Mouse (Mus musculus) lung, embryonic 14.5 days (tissue): Measurements from ENCODE around the gene Pak1. TPM values are rescaled to one million over a fixed set of nuclear protein-coding genes. Genes with fewer than 3 reads are reported as not detected.

Source experiments
- ATAC-seq: fragments of 200-750 bp; cut with Nextera tagmentation; 2 replicates; pipeline ENCODE4 v1.8.0; 2017; ENCODE audit warnings: mild to moderate bottlenecking, moderate TSS enrichment, moderate library complexity; ENCODE audit not compliant: insufficient read depth
- DNase-seq: peaks from one replicate; pipeline ENCODE4 v3.0.0-alpha.2; 2015
- H3K27ac ChIP-seq: fragments of 300-500 bp; sonication (generic); 2 replicates; pipeline ENCODE4 v1.5.1; 2014; ENCODE audit warnings: low read depth, mild to moderate bottlenecking, moderate library complexity
- H3K27me3 ChIP-seq: fragments of 300-500 bp; sonication (generic); 2 replicates; pipeline ENCODE4 v1.6.1; 2014; ENCODE audit warnings: low read length, control low read depth; ENCODE audit not compliant: insufficient read depth
- H3K36me3 ChIP-seq: fragments of 300-500 bp; sonication (generic); 2 replicates; pipeline ENCODE4 v1.6.1; 2014; ENCODE audit warnings: control low read depth; ENCODE audit not compliant: insufficient read depth
- H3K4me1 ChIP-seq: fragments of 300-500 bp; sonication (generic); 2 replicates; pipeline ENCODE4 v1.6.1; 2014; ENCODE audit warnings: antibody characterized with exemption, control low read depth; ENCODE audit not compliant: insufficient read depth
- H3K4me2 ChIP-seq: fragments of 300-500 bp; sonication (generic); 2 replicates; pipeline ENCODE4 v1.6.1; 2014; ENCODE audit warnings: mild to moderate bottlenecking
- H3K4me3 ChIP-seq: fragments of 300-500 bp; sonication (generic); 2 replicates; pipeline ENCODE4 v1.5.1; 2014; ENCODE audit warnings: low read depth, low read length
- H3K9ac ChIP-seq: fragments of 300-500 bp; sonication (generic); 2 replicates; pipeline ENCODE4 v1.6.1; 2014
- H3K9me3 ChIP-seq: fragments of 300-500 bp; sonication (generic); 2 replicates; pipeline ENCODE4 v1.6.1; 2016; ENCODE audit warnings: low read depth, low read length, control low read depth
- CTCF ChIP-seq: IDR thresholded peaks from 2 replicates; pipeline ENCODE4 v1.5.1; 2016; ENCODE audit warnings: antibody characterized with exemption, low read depth
- WGBS: fragments of 180-500 bp; shearing (Covaris S2); extraction: QIAGEN DNeasy Blood & Tissue Kit; methylation state at CpG from one replicate; pipeline ENCODE4 v1.1.7; 2014; 5-methylcytosine and 5-hydroxymethylcytosine counted together
- polyA plus RNA-seq: library from polyadenylated mRNA; unstranded; fragments of >200 nt; fragmentation: Nextera tagmentation; extraction: Ambion mirVana; gene quantifications from 2 replicates; pipeline ENCODE4 v1.2.1, GENCODE M21; 2014

Gene Pak1
- polyA plus RNA-seq, 1 experiment from 2014 or later: 19.2 TPM

- TF ChIP-seq CTCF: no peak
- H3K9me3 ChIP-seq: no peaks in the 10 kb centered on the region
- ATAC-seq: no peak
- no peak overlapping the region for H3K27ac ChIP-seq
- WGBS: 84% methylated on average over 1 of the region's 1 CpGs
- no peaks in the 10 kb centered on the region for H3K27me3 ChIP-seq
- H3K4me3 ChIP-seq: no peak overlapping the region
- H3K4me2 ChIP-seq: no peak overlapping the region
- no peaks in the 10 kb centered on the region for H3K4me1 ChIP-seq
- no peak for DNase-seq
- H3K9ac ChIP-seq: no peak overlapping the region
- no peaks in the 10 kb centered on the region for H3K36me3 ChIP-seq
Observed at GRCm38 (mm10) chr7:97780222-97780621, 8.1 kb upstream of the Pak1 start.

DNA sequence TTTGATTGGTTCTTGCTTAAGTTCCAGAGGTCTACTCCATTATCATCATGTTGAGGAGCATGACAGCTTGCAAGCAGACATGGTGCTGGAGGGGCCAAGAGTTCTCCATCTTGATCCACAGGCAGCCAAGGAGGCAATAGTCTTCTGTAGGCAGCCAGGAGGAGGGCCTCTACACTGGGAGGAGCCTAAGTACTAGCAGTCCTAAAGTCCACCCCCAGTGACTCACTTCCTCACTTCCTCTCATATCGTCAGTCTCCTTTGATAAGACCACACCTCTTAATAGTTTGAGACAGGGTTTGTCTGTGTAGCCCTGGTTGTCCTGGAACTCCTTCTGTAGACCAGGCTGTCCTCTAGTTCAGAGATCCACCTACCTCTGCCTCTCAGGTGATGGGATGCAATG, 7.5 kb upstream of the Pak1 start:
- H3K4me2 ChIP-seq: no peak overlapping the region
- H3K27me3 ChIP-seq: no peaks in the 10 kb centered on the region
- DNase-seq (no peak), ATAC-seq (no peak)
- WGBS: 41% methylated on average over 1 of the region's 1 CpGs
- no peaks in the 10 kb centered on the region for H3K4me1 ChIP-seq
- no peak for TF ChIP-seq CTCF
- H3K4me3 ChIP-seq: no peak overlapping the region
- no peaks in the 10 kb centered on the region for H3K9me3 ChIP-seq
- H3K36me3 ChIP-seq: no peaks in the 10 kb centered on the region
- no peak overlapping the region for H3K9ac ChIP-seq
- no peak overlapping the region for H3K27ac ChIP-seq

DNA sequence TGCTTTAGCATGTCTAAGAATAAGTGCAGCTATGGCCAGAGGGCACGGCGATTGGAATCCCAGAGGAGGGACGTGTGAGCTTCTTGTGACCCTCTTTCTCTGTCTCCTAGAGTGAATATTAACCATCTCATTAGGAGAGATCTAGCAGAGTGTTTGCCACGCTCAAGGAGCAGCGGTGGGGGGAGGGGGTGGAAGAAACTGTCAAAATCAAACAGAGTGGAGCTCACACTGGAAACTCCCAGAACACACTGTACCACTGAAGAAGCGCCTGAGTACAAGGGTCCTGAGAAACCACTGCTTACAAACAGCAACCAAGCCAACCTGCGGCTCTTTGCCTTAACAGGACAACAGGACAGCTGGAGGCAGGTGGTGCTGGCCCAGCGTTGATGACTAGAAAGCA, 6.8 kb upstream of the Pak1 start:
- H3K27ac ChIP-seq: no peak overlapping the region

DNA sequence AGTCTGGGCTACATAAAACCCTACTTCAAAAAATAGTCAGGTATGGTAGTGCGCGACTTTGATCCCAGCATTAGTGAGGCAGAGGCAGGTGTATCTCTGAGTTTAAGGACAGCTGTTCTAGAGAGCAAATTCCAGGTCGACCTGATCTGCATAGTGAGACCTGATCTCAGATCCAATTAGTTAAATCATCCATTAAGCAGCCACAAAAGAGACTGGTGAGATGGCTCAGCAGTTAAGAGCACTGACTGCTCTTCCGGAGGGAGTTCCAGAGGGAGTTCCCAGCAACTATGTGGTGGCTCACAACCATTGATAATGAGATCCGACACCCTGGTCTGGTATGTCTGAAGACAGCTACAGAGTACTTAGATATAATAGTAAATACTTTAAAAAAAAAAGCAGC, 4.8 kb upstream of the Pak1 start:
- no peak overlapping the region for H3K9ac ChIP-seq
- H3K27ac ChIP-seq: no peak overlapping the region
- no peak overlapping the region for H3K4me3 ChIP-seq
- H3K4me1 ChIP-seq: no peaks in the 10 kb centered on the region
- WGBS: 63% methylated on average over 5 of the region's 5 CpGs
- no peak overlapping the region for H3K4me2 ChIP-seq
- H3K27me3 ChIP-seq: 0 out of 2 replicates have a peak, but pooled peaks cover 7% of the 10 kb centered on the region
- ATAC-seq (no peak), DNase-seq (no peak)
- TF ChIP-seq CTCF: no peak
- no peaks in the 10 kb centered on the region for H3K9me3 ChIP-seq
- H3K36me3 ChIP-seq: no peaks in the 10 kb centered on the region

More for the DNA sequence above, 6.8 kb upstream of the Pak1 start:
- DNase-seq: no peak
- no peak overlapping the region for H3K9ac ChIP-seq
- no peaks in the 10 kb centered on the region for H3K9me3 ChIP-seq
- WGBS: 60% methylated on average over 8 of the region's 8 CpGs
- H3K36me3 ChIP-seq: no peaks in the 10 kb centered on the region
- no peak for ATAC-seq
- no peaks in the 10 kb centered on the region for H3K4me1 ChIP-seq
- H3K27me3 ChIP-seq: no peaks in the 10 kb centered on the region
- H3K4me2 ChIP-seq: no peak overlapping the region
- no peak for TF ChIP-seq CTCF
- no peak overlapping the region for H3K4me3 ChIP-seq

- peak overlapping the region; percentile 66 for H3K9ac ChIP-seq
- H3K4me1 ChIP-seq: peaks cover 2% of the 10 kb centered on the region; the same call in 1 of the 2 replicates
- no peaks in the 10 kb centered on the region for H3K9me3 ChIP-seq
- H3K4me2 ChIP-seq: peak overlapping the region; percentile 98
- peak overlapping the region; percentile 48 for H3K27ac ChIP-seq
- ATAC-seq (peak; percentile 47), DNase-seq (peak; percentile 28)
- no peak for TF ChIP-seq CTCF
- WGBS: 1% methylated on average over 81 of the region's 84 CpGs
- peak overlapping the region; percentile 66 for H3K4me3 ChIP-seq
- H3K36me3 ChIP-seq: no peaks in the 10 kb centered on the region
- 0 out of 2 replicates have a peak, but pooled peaks cover 7% of the 10 kb centered on the region for H3K27me3 ChIP-seq
Observed at GRCm38 (mm10) chr7:97788669-97789483, 535 bp downstream of the Pak1 start.

GRCm38 (mm10) chr7:97790272-97790671, 1.9 kb downstream of the Pak1 start:
- peak overlapping the region; percentile 98 for H3K4me2 ChIP-seq

GRCm38 (mm10) chr7:97792324-97792723, 4.0 kb downstream of the Pak1 start:
- peak; percentile 9 for DNase-seq
- Histone ChIP-seq H3K9ac (no peak overlapping the region), H3K4me1 (peaks cover 2% of the 10 kb centered on the region; the same call in 1 of the 2 replicates), H3K27me3 (0 out of 2 replicates have a peak, but pooled peaks cover 7% of the 10 kb centered on the region), H3K36me3 (no peaks in the 10 kb centered on the region), H3K4me3 (no peak overlapping the region), H3K9me3 (no peaks in the 10 kb centered on the region), H3K27ac (no peak overlapping the region), H3K4me2 (no peak overlapping the region)
- ATAC-seq: no peak
- 16% methylated on average over 2 of the region's 2 CpGs for WGBS
- no peak for TF ChIP-seq CTCF

More at GRCm38 (mm10) chr7:97790272-97790671, 1.9 kb downstream of the Pak1 start:
- Histone ChIP-seq H3K4me3 (no peak overlapping the region), H3K4me1 (peaks cover 2% of the 10 kb centered on the region; the same call in 1 of the 2 replicates), H3K9ac (no peak overlapping the region), H3K27ac (0 out of 2 replicates have a peak overlapping the region, but pooled peaks have one; percentile 2), H3K27me3 (0 out of 2 replicates have a peak, but pooled peaks cover 7% of the 10 kb centered on the region), H3K36me3 (no peaks in the 10 kb centered on the region), H3K9me3 (no peaks in the 10 kb centered on the region)
- no peak for TF ChIP-seq CTCF
- 57% methylated on average over 2 of the region's 2 CpGs for WGBS
- DNase-seq: peak; percentile 39
- no peak for ATAC-seq
